Mouse (Mus musculus) embryonic facial prominence, embryonic 14.5 days (tissue): ENCODE data around the gene Kank3. TPM values are rescaled to one million over a fixed set of nuclear protein-coding genes. Genes with fewer than 3 reads are reported as not detected.

ENCODE experiments used
- ATAC-seq: fragments of 200-750 bp; cut with Nextera tagmentation; 2 replicates; pipeline ENCODE4 v1.8.0; 2017; ENCODE audit warnings: low read depth, moderate number of reproducible peaks, moderate TSS enrichment
- DNase-seq: peaks from one replicate; pipeline ENCODE4 v3.0.0-alpha.2; 2015; ENCODE audit warnings: low spot score
- H3K27ac ChIP-seq: fragments of 300-500 bp; sonication (generic); replicated peaks from 2 replicates; pipeline ENCODE4 v1.5.1; 2014; ENCODE audit warnings: low read depth, mild to moderate bottlenecking, low read length, moderate library complexity
- H3K27me3 ChIP-seq: fragments of 300-500 bp; sonication (generic); replicated peaks from 2 replicates; pipeline ENCODE4 v1.6.1; 2014; ENCODE audit warnings: low read length; ENCODE audit not compliant: control insufficient read depth, insufficient read depth
- H3K36me3 ChIP-seq: fragments of 300-500 bp; sonication (generic); 2 replicates; pipeline ENCODE4 v1.6.1; 2014; ENCODE audit warnings: low read length, mixed read lengths; ENCODE audit not compliant: control insufficient read depth, insufficient read depth
- H3K4me1 ChIP-seq: fragments of 300-500 bp; sonication (generic); 2 replicates; pipeline ENCODE4 v1.6.1; 2014; ENCODE audit warnings: antibody characterized with exemption, low read length; ENCODE audit not compliant: control insufficient read depth, insufficient read depth
- H3K4me2 ChIP-seq: fragments of 300-500 bp; sonication (generic); 2 replicates; pipeline ENCODE4 v1.6.1; 2014; ENCODE audit warnings: low read depth, mild to moderate bottlenecking, low read length, moderate library complexity, mixed read lengths
- H3K4me3 ChIP-seq: fragments of 300-500 bp; sonication (generic); 2 replicates; pipeline ENCODE4 v1.5.1; 2014; ENCODE audit warnings: low read depth, mild to moderate bottlenecking, low read length
- H3K9ac ChIP-seq: fragments of 300-500 bp; sonication (generic); 2 replicates; pipeline ENCODE4 v1.6.1; 2014; ENCODE audit warnings: low read depth, mild to moderate bottlenecking, low read length, moderate library complexity, mixed read lengths
- H3K9me3 ChIP-seq: fragments of 300-500 bp; sonication (generic); 2 replicates; pipeline ENCODE4 v1.6.1; 2016; ENCODE audit warnings: low read length; ENCODE audit not compliant: control insufficient read depth
- WGBS: fragments of 180-500 bp; shearing (Covaris S2); extraction: QIAGEN DNeasy Blood & Tissue Kit; methylation state at CpG from one replicate; pipeline ENCODE4 v1.1.7; 2014; 5-methylcytosine and 5-hydroxymethylcytosine counted together
- polyA plus RNA-seq: library from polyadenylated mRNA; unstranded; fragments of >200 nt; fragmentation: Nextera tagmentation; extraction: Ambion mirVana; gene quantifications from 2 replicates; pipeline ENCODE4 v1.2.1, GENCODE M21; 2014

Gene Kank3
- polyA plus RNA-seq, 1 experiment from 2014 or later, result 38.7 TPM

- Histone ChIP-seq H3K27ac (no peak overlapping the region), H3K4me1 (no peaks in the 10 kb centered on the region), H3K9me3 (no peaks in the 10 kb centered on the region), H3K36me3 (peaks cover 15% of the 10 kb centered on the region), H3K27me3 (no peaks in the 10 kb centered on the region), H3K4me3 (no peak overlapping the region), H3K4me2 (no peak overlapping the region), H3K9ac (no peak overlapping the region)
- WGBS, result 61% methylated on average over 1 of the region's 1 CpGs
- DNase-seq, result no peak
- ATAC-seq, result no peak
Measured at GRCm38 (mm10) chr17:33851331-33851730, 41.0 kb downstream of the Kank3 start.

- H3K27ac ChIP-seq, result no peak overlapping the region
- 81% methylated on average over 4 of the region's 4 CpGs for WGBS
- no peaks in the 10 kb centered on the region for H3K36me3 ChIP-seq
- H3K4me1 ChIP-seq, result no peaks in the 10 kb centered on the region
- no peak overlapping the region for H3K4me3 ChIP-seq
- H3K9me3 ChIP-seq, result no peaks in the 10 kb centered on the region
- no peak overlapping the region for H3K9ac ChIP-seq
- H3K4me2 ChIP-seq, result no peak overlapping the region
- no peak for ATAC-seq
- H3K27me3 ChIP-seq, result no peaks in the 10 kb centered on the region
- DNase-seq, result no peak
Measured at GRCm38 (mm10) chr17:33857816-33858215, 47.5 kb downstream of the Kank3 start.

GRCm38 (mm10) chr17:33865330-33866030, 55.2 kb downstream of the Kank3 start:
- H3K4me3 ChIP-seq, result no peak overlapping the region
- no peak overlapping the region for H3K27ac ChIP-seq
- ATAC-seq (no peak), DNase-seq (peak; percentile 9)
- H3K4me1 ChIP-seq, result no peaks in the 10 kb centered on the region
- H3K9ac ChIP-seq, result no peak overlapping the region
- H3K36me3 ChIP-seq, result no peaks in the 10 kb centered on the region
- no peaks in the 10 kb centered on the region for H3K9me3 ChIP-seq
- 38% methylated on average over 9 of the region's 9 CpGs for WGBS
- H3K4me2 ChIP-seq, result no peak overlapping the region
- H3K27me3 ChIP-seq, result no peaks in the 10 kb centered on the region

Other genes starting within 250 kb of the Kank3 start
- 51.9 and 66.6 TPM in 2 replicates for gene Zfp414, start 181.4 kb upstream of the Kank3 start, polyA plus RNA-seq
- gene Pram1, start 172.5 kb upstream of the Kank3 start, polyA plus RNA-seq, result 1.1 TPM in 2 replicates
- 266 and 275 TPM in 2 replicates for gene Hnrnpm, start 123.7 kb upstream of the Kank3 start, polyA plus RNA-seq
- 62.2 and 63.9 TPM in 2 replicates for gene March2, start 91.8 kb upstream of the Kank3 start, polyA plus RNA-seq
- 156 and 181 TPM in 2 replicates for gene Rab11b, start 50.0 kb upstream of the Kank3 start, polyA plus RNA-seq
- gene Angptl4, start 28.7 kb upstream of the Kank3 start, polyA plus RNA-seq, result 35.7 and 52.1 TPM in 2 replicates
- gene Rps28, start 14.0 kb downstream of the Kank3 start, polyA plus RNA-seq, result 1,198 and 1,307 TPM in 2 replicates
- 479 and 488 TPM in 2 replicates for gene Ndufa7, start 14.1 kb downstream of the Kank3 start, polyA plus RNA-seq
- gene Cd320, start 32.6 kb downstream of the Kank3 start, polyA plus RNA-seq, result 60.5 and 62.3 TPM in 2 replicates
- gene Gm7029, start 63.3 kb downstream of the Kank3 start, polyA plus RNA-seq, result not detected in 2 replicates
- 5.9 and 7.0 TPM in 2 replicates for gene Kifc1, start 80.1 kb downstream of the Kank3 start, polyA plus RNA-seq
- not detected in 2 replicates for gene Platr17, start 94.6 kb downstream of the Kank3 start, polyA plus RNA-seq
- gene Daxx, start 98.9 kb downstream of the Kank3 start, polyA plus RNA-seq, result 34.8 and 38.2 TPM in 2 replicates
- 31.9 and 32.0 TPM in 2 replicates for gene Tapbp, start 105.4 kb downstream of the Kank3 start, polyA plus RNA-seq
- 8.9 and 11.6 TPM in 2 replicates for gene Zbtb22, start 105.4 kb downstream of the Kank3 start, polyA plus RNA-seq
- 34.5 and 43.4 TPM in 2 replicates for gene Rgl2, start 119.0 kb downstream of the Kank3 start, polyA plus RNA-seq
- 122 and 124 TPM in 2 replicates for gene Pfdn6, start 129.8 kb downstream of the Kank3 start, polyA plus RNA-seq
- 15.4 and 20.2 TPM in 2 replicates for gene Wdr46, start 130.1 kb downstream of the Kank3 start, polyA plus RNA-seq
- 4.4 and 5.7 TPM in 2 replicates for gene B3galt4, start 141.0 kb downstream of the Kank3 start, polyA plus RNA-seq
- 38.6 and 41.6 TPM in 2 replicates for gene Vps52, start 145.3 kb downstream of the Kank3 start, polyA plus RNA-seq
- gene Rps18, start 145.5 kb downstream of the Kank3 start, polyA plus RNA-seq, result 2,078 and 2,095 TPM in 2 replicates
- gene H2-K1, start 189.8 kb downstream of the Kank3 start, polyA plus RNA-seq, result 20.8 and 30.8 TPM in 2 replicates
- 6.0 and 7.2 TPM in 2 replicates for gene Ring1, start 214.2 kb downstream of the Kank3 start, polyA plus RNA-seq
- gene H2-Ke6, start 217.5 kb downstream of the Kank3 start, polyA plus RNA-seq, result 41.3 and 46.1 TPM in 2 replicates
- gene Slc39a7, start 221.2 kb downstream of the Kank3 start, polyA plus RNA-seq, result 118 and 125 TPM in 2 replicates
- gene Rxrb, start 221.3 kb downstream of the Kank3 start, polyA plus RNA-seq, result 26.0 and 29.2 TPM in 2 replicates
- gene Col11a2, start 228.9 kb downstream of the Kank3 start, polyA plus RNA-seq, result 53.9 and 64.3 TPM in 2 replicates